Mouse (Mus musculus) stomach, embryonic 16.5 days (tissue): ENCODE measurements around the gene Trip6. TPM values are rescaled to one million over a fixed set of nuclear protein-coding genes. Genes with fewer than 3 reads are reported as not detected.

Experiments
- ATAC-seq: fragments of 200-750 bp; cut with Nextera tagmentation; 2 replicates; pipeline ENCODE4 v1.8.0; 2017; ENCODE audit warnings: moderate number of reproducible peaks, moderate TSS enrichment; ENCODE audit not compliant: insufficient read depth, low FRiP score
- H3K27ac ChIP-seq: fragments of 300-500 bp; sonication (generic); 2 replicates; pipeline ENCODE4 v1.5.1; 2014; ENCODE audit warnings: low read length
- H3K27me3 ChIP-seq: fragments of 300-500 bp; sonication (generic); 2 replicates; pipeline ENCODE4 v1.6.1; 2014; ENCODE audit warnings: low read length, control low read depth, mixed read lengths; ENCODE audit not compliant: control insufficient read depth, insufficient read depth
- H3K36me3 ChIP-seq: fragments of 300-500 bp; sonication (generic); 2 replicates; pipeline ENCODE4 v1.6.1; 2014; ENCODE audit warnings: low read length; ENCODE audit not compliant: control insufficient read depth, insufficient read depth
- H3K4me1 ChIP-seq: fragments of 300-500 bp; sonication (generic); 2 replicates; pipeline ENCODE4 v1.6.1; 2014; ENCODE audit warnings: low read length, control low read depth, mixed read lengths; ENCODE audit not compliant: control insufficient read depth, insufficient read depth
- H3K4me2 ChIP-seq: fragments of 300-500 bp; sonication (generic); 2 replicates; pipeline ENCODE4 v1.6.1; 2014; ENCODE audit warnings: low read depth, low read length, mixed read lengths
- H3K4me3 ChIP-seq: fragments of 300-500 bp; sonication (generic); replicated peaks from 2 replicates; pipeline ENCODE4 v1.5.1; 2014; ENCODE audit warnings: mild to moderate bottlenecking, low read length
- H3K9ac ChIP-seq: fragments of 300-500 bp; sonication (generic); 2 replicates; pipeline ENCODE4 v1.6.1; 2014; ENCODE audit warnings: low read length
- H3K9me3 ChIP-seq: fragments of 300-500 bp; sonication (generic); replicated peaks from 2 replicates; pipeline ENCODE4 v1.6.1; 2016; ENCODE audit warnings: low read length, control low read depth; ENCODE audit not compliant: control insufficient read depth
- WGBS: fragments of 180-500 bp; shearing (Covaris S2); extraction: QIAGEN DNeasy Blood & Tissue Kit; methylation state at CpG from one replicate; pipeline ENCODE4 v1.1.7; 2014; 5-methylcytosine and 5-hydroxymethylcytosine counted together
- polyA plus RNA-seq: library from polyadenylated mRNA; unstranded; fragments of >200 nt; fragmentation: Nextera tagmentation; extraction: Ambion mirVana; gene quantifications from 2 replicates; pipeline ENCODE4 v1.2.1, GENCODE M21; 2015

Gene Trip6
- polyA plus RNA-seq, 1 experiment from 2014 or later: 77.6 TPM

DNA sequence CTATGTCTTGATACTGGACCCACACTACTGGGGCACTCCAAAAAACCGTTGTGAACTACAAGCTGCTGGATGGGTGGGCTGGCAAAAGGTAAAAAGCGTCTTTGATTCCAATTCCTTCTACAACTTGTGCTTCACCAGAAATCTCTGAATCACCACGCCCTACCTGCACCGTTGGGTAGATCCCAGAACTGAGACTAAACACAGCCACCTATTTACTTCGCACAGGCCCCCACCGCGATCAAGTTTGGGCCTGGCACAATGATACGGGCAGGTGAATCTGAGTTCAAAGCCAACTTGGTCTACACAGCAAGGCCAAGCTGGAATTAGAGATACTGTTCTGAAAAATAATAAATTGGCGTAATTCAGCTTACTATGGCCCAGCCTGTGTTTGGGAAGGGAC lies 18.9 kb downstream of the Trip6 start:
- peaks cover 4% of the 10 kb centered on the region; the same call in 1 of the 2 replicates for H3K27me3 ChIP-seq
- no peak overlapping the region for H3K27ac ChIP-seq
- 73% methylated on average over 9 of the region's 9 CpGs for WGBS
- H3K36me3 ChIP-seq: peaks cover 33% of the 10 kb centered on the region
- H3K9me3 ChIP-seq: no peaks in the 10 kb centered on the region
- peak overlapping the region; percentile 93 for H3K4me2 ChIP-seq
- peak overlapping the region; percentile 82 for H3K9ac ChIP-seq
- H3K4me1 ChIP-seq: peaks cover 17% of the 10 kb centered on the region
- H3K4me3 ChIP-seq: peak overlapping the region; percentile 53; the same call in 1 of the 2 replicates
- ATAC-seq: no peak

DNA sequence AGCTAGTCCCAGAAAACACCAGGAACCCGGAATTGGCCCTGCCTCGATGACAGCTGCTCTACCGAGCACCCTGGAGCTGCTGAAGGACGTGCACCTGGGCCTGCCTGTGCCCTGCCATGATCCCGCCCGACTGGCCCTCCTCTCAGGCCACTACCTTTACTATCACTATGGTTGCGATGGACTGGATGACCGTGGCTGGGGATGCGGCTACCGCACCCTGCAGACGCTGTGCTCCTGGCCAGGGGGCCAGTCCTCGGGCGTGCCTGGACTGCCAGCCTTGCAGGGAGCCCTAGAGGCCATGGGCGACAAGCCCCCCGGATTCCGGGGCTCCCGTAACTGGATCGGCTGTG lies 19.5 kb downstream of the Trip6 start:
- Histone ChIP-seq H3K9me3 (no peaks in the 10 kb centered on the region), H3K4me1 (peaks cover 23% of the 10 kb centered on the region), H3K36me3 (peaks cover 33% of the 10 kb centered on the region), H3K9ac (peak overlapping the region; percentile 82), H3K4me3 (peak overlapping the region; percentile 53), H3K27ac (peak overlapping the region; percentile 95), H3K4me2 (peak overlapping the region; percentile 93), H3K27me3 (peaks cover 6% of the 10 kb centered on the region; the same call in 1 of the 2 replicates)
- WGBS: 8% methylated on average over 18 of the region's 18 CpGs
- peak; percentile 32; the same call in 1 of the 2 replicates for ATAC-seq

DNA sequence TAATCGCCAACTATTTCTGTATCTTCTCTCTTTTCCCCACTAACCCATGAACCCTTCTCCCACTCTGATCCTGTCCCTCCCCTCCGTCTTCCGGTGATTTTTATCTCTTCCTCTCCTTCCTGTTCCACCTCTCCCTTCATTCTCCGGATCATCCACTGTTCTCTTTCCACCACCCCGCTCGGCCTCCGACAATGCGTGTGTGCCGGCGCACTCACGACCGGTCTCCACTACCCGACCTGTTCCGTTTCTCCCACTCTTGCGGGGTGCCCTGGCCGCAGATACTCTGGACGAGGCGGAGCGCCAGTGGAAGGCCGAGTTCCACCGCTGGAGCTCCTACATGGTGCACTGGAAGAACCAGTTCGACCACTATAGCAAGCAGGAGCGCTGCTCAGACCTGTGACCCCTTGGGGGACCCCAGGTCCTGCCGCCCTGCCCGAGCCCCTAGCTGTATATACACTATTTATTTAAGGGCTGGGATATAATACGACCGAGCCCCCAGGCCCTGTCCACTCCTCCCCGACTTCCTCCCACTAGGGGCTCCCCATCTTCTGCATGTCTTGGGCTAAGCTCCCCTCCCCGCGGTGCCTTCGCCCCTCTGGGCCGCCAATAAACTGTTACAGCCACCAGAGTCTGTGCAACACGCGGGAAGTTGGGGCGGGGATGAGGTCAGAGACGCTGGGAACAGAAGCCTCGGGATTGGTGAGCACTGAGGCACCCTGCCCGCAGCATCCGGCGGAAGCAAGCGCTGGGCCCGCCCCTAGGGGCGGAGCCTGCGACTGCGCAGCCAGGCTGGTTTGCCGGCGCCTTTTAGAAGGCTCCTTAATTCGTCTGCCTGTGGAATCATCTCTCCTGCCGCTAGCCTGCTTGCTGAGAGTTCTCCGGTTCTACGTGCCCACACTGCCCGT lies 20.1 kb downstream of the Trip6 start, which contains the start of gene Ufsp1:
Ufsp1 (plus strand) TSS at position 791 of the 905 bp plus-strand sequence.
- Histone ChIP-seq H3K4me3 (peak within 1 kb of the TSS; percentile 53), H3K4me1 (peaks cover 29% of the 10 kb centered on the region), H3K9me3 (no peaks in the 10 kb centered on the region), H3K4me2 (peak within 1 kb of the TSS; percentile 93), H3K27ac (peak within 1 kb of the TSS; percentile 95), H3K36me3 (peaks cover 29% of the 10 kb centered on the region), H3K27me3 (peaks cover 13% of the 10 kb centered on the region), H3K9ac (peak within 1 kb of the TSS; percentile 86)
- ATAC-seq: peak; percentile 94
- under 1% methylated on average over 52 of the region's 52 CpGs for WGBS

DNA sequence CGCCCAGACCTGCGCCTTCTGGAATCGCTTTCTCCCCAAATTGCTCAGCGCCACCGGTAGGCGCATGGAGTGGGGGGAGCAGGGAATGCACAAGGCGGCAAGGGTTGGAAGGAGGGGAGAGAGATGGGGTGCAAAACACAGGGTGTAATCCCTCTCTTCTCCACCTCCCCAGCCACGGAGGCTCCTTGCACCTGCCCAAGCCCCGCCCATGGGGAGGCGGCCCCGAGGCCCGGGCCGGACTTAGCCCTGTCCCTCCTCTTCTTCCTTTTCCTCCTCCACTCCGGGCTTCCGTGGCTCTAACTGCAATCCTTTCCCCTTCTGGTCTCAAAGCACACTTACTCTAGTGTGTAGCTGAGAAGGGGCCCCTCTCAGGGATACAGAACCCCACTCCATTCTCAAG lies 20.9 kb downstream of the Trip6 start:
- peaks cover 36% of the 10 kb centered on the region for H3K4me1 ChIP-seq
- peak overlapping the region; percentile 53 for H3K4me3 ChIP-seq
- no peaks in the 10 kb centered on the region for H3K9me3 ChIP-seq
- peak overlapping the region; percentile 93 for H3K4me2 ChIP-seq
- under 1% methylated on average over 14 of the region's 15 CpGs for WGBS
- ATAC-seq: peak; percentile 60
- H3K36me3 ChIP-seq: peaks cover 26% of the 10 kb centered on the region
- H3K9ac ChIP-seq: peak overlapping the region; percentile 86
- H3K27me3 ChIP-seq: peaks cover 20% of the 10 kb centered on the region
- peak overlapping the region; percentile 95 for H3K27ac ChIP-seq

DNA sequence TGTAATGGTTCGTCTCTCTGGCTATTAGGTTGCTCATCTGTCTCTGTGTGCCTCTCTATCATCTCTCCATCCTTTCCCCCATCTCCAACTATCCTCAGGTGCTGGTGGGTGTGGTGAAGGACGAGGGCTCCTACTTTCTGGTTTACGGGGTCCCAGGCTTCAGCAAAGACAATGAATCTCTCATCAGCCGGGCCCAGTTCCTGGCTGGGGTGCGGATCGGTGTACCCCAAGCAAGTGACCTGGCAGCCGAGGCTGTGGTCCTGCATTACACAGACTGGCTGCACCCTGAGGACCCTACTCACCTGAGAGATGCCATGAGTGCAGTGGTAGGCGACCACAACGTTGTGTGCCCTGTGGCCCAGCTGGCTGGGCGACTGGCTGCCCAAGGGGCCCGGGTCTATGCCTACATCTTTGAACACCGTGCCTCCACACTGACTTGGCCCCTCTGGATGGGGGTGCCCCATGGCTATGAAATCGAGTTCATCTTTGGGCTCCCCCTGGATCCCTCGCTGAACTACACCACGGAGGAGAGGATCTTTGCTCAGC lies 22.8 kb downstream of the Trip6 start:
- H3K4me3 ChIP-seq: no peak overlapping the region
- no peak overlapping the region for H3K27ac ChIP-seq
- peaks cover 34% of the 10 kb centered on the region for H3K27me3 ChIP-seq
- H3K36me3 ChIP-seq: peaks cover 13% of the 10 kb centered on the region
- H3K9ac ChIP-seq: no peak overlapping the region
- peaks cover 49% of the 10 kb centered on the region for H3K4me1 ChIP-seq
- WGBS: 75% methylated on average over 15 of the region's 15 CpGs
- H3K4me2 ChIP-seq: no peak overlapping the region
- no peaks in the 10 kb centered on the region for H3K9me3 ChIP-seq
- ATAC-seq: no peak

DNA sequence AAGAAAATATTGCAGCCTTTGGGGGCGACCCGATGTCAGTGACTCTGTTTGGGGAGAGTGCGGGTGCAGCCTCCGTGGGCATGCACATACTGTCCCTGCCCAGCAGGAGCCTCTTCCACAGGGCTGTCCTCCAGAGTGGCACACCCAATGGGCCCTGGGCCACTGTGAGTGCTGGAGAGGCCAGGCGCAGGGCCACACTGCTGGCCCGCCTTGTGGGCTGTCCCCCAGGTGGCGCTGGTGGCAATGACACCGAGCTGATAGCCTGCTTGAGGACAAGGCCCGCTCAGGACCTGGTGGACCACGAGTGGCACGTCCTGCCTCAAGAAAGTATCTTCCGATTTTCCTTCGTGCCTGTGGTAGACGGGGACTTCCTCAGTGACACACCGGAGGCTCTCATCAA lies 23.5 kb downstream of the Trip6 start:
- no peaks in the 10 kb centered on the region for H3K9me3 ChIP-seq
- H3K36me3 ChIP-seq: peaks cover 6% of the 10 kb centered on the region; the same call in 1 of the 2 replicates
- 0 out of 2 replicates have a peak overlapping the region, but pooled peaks have one; percentile 11 for H3K9ac ChIP-seq
- peak overlapping the region; percentile 16; the same call in 1 of the 2 replicates for H3K4me2 ChIP-seq
- peaks cover 34% of the 10 kb centered on the region for H3K27me3 ChIP-seq
- no peak for ATAC-seq
- H3K4me1 ChIP-seq: peaks cover 49% of the 10 kb centered on the region
- no peak overlapping the region for H3K4me3 ChIP-seq
- H3K27ac ChIP-seq: no peak overlapping the region
- 22% methylated on average over 15 of the region's 15 CpGs for WGBS

DNA sequence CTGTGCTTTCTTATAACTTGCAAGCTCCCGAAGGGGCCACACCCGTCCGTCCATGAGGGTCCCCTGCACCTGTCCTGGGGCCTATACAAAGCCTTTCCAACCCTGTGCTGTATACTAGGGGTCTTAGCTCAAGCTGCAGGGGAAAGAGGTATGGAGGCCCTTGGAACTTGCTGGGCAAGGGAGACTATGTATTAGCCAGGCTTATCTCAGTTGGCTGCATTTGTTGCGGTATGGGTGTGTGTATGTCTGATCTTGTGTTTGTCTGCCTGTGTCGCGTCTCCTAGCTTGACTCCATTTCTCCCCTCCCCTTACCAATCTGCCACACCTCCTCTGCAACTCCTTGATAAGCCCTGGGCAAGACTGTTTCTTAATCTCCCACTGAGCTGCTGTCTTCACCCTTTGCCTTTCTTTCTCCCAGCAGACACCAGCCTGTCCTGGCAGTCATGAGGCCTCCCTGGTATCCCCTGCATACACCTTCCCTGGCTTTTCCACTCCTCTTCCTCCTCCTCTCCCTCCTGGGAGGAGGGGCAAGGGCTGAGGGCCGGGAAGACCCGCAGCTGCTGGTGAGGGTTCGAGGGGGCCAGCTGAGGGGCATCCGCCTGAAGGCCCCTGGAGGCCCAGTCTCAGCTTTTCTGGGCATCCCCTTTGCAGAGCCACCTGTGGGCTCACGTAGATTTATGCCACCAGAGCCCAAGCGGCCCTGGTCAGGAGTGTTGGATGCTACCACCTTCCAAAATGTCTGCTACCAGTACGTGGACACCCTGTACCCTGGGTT lies 24.4 kb downstream of the Trip6 start:
- WGBS: 47% methylated on average over 13 of the region's 13 CpGs
- peak overlapping the region; percentile 66 for H3K9ac ChIP-seq
- H3K27me3 ChIP-seq: peaks cover 34% of the 10 kb centered on the region
- H3K4me1 ChIP-seq: peaks cover 42% of the 10 kb centered on the region
- no peak overlapping the region; the same call in 1 of the 2 replicates for H3K27ac ChIP-seq
- no peaks in the 10 kb centered on the region for H3K9me3 ChIP-seq
- H3K36me3 ChIP-seq: no peaks in the 10 kb centered on the region
- peak overlapping the region; percentile 46 for H3K4me3 ChIP-seq
- no peak for ATAC-seq
- H3K4me2 ChIP-seq: peak overlapping the region; percentile 75

DNA sequence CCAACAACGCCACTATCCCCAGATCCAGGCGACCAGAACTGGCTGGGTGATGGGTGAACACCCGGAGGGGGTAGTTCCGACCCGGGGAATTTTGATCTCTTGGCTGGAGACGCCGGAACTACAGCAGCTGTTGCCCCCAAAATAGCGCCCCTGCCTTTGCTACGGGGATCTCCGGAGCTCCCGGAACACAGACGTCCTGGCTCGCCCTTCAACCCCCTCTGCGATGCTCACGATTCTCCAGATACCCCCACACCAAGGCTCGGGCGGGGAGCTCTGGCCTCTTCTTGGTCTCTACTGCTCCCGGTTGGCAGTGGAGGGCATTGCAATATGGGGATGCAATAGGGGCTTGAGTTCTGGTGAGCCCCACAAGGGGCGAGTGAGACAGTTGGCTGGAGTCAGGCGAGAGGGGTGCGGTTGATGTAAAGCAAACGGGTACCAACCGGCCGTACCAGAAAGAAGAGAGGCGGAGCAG lies 25.2 kb downstream of the Trip6 start:
- WGBS: 3% methylated on average over 25 of the region's 25 CpGs
- Histone ChIP-seq H3K4me3 (peak overlapping the region; percentile 46), H3K4me1 (peaks cover 39% of the 10 kb centered on the region), H3K27ac (no peak overlapping the region; the same call in 1 of the 2 replicates), H3K9me3 (no peaks in the 10 kb centered on the region), H3K4me2 (peak overlapping the region; percentile 75), H3K9ac (peak overlapping the region; percentile 66), H3K36me3 (no peaks in the 10 kb centered on the region), H3K27me3 (peaks cover 34% of the 10 kb centered on the region)
- no peak for ATAC-seq
